ENCODE assay signal across 9 mouse cellular contexts in the genomic region with DNA sequence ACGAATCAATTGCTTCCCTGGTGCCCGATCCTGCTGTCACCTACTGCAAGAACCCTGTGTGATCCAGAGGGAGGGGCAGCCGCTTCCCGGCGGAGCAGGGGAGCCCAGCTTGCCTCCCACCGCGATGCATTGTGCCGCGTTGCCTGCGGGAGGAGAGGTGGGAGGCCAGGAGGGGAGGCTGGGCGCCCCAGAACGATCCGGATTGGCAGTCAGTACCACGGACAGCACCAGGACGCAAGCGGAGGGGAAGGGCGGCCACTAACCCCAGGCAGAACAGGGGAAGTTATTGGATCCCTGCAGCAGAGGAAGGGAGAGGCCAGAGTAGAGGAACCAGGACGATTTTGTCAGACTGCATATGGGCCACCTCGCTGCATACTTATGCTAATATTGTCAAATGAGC. TPM values are rescaled to one million over a fixed set of nuclear protein-coding genes. Genes with fewer than 3 reads are reported as not detected.
DNase-seq lines count a peak whose midpoint lies in the region; ATAC-seq and TF ChIP-seq lines count a peak whose summit lies in the region.
"Had no signal": no experiment of that assay in that cellular context is flagged by ENCODE, and none has a peak within 500 bp of the region (broad histone marks: within the 10 kb centered on the region; RNA-seq: fewer than 3 reads in every experiment).

No protein-coding gene starts in this region.

- H3K27ac ChIP-seq in left cerebral cortex, adult 2 months: peak overlapping the region; percentile 89
- H3K27ac ChIP-seq in midbrain, embryonic 12.5 days (replicated peaks): no peak overlapping the region

- no peak for ATAC-seq in midbrain, embryonic 12.5 days (ENCODE audit: low FRiP score, low read depth)

- H3K4me3 ChIP-seq in left cerebral cortex, adult 2 months: peak overlapping the region; percentile 65
- peak overlapping the region; percentile 37 for H3K4me3 ChIP-seq in midbrain, embryonic 12.5 days

- no peaks in the 10 kb centered on the region for H3K9me3 ChIP-seq in midbrain, embryonic 12.5 days

- no peak for TF ChIP-seq CTCF in left cerebral cortex, adult 2 months (IDR thresholded peaks at IDR 0.05)

- intact Hi-C loops in gastrocnemius, postnatal 36 days (cut with DNase I): no loop called here
- intact Hi-C loops in heart, postnatal 36 days (cut with DNase I): no loop called here
- intact Hi-C loops in left cerebral cortex, adult 2 months (cut with DNase I): loop anchor here (1.0 kb wide), 1 partner anchor 10 kb away; no protein-coding TSS in a partner anchor

- peaks cover 21% of the 10 kb centered on the region for H3K4me1 ChIP-seq in midbrain, embryonic 12.5 days

- 0% methylated on average over 19 of the region's 19 CpGs for WGBS in midbrain, embryonic 12.5 days

- peak overlapping the region; percentile 58 for H3K4me2 ChIP-seq in midbrain, embryonic 12.5 days (replicated peaks)

- peak overlapping the region; percentile 41; the same call in 1 of the 2 replicates for H3K9ac ChIP-seq in midbrain, embryonic 12.5 days (replicated peaks)

- DNase-seq in gastrocnemius, adult 18-20 months (ENCODE audit: low spot score): peak; percentile 2
- no peak for DNase-seq in gastrocnemius, postnatal 36 days
- peak; percentile 53 for DNase-seq in adrenal gland, adult 2 months
- DNase-seq in embryo, embryonic 11.5 days (ENCODE audit: low read depth, low spot score): peak; percentile 69
- DNase-seq in heart, postnatal 36 days: peak; percentile 31 to 49
- DNase-seq in left cerebral cortex, adult 2 months (ENCODE audit: extremely low spot score in 1 of 2, low spot score in 2 of 2): peak; percentile 72 to 73
- DNase-seq in right cerebral cortex, postnatal 36 days (ENCODE audit: low spot score in 2 of 2): peak; percentile 66 to 72

- H3K36me3 ChIP-seq in midbrain, embryonic 12.5 days: no peaks in the 10 kb centered on the region

- peaks cover 38% of the 10 kb centered on the region for H3K27me3 ChIP-seq in midbrain, embryonic 12.5 days

RNA-seq across cellular contexts. Expression of a gene that starts 0.5 kb away (rescaled TPM):
- not detected for total RNA-seq in gastrocnemius, adult 18-20 months (2021)
- not detected for total RNA-seq in gastrocnemius, postnatal 36 days (2021)
- total RNA-seq in adrenal gland, adult 2 months (2021): 1 to 10 TPM; 3.7 to 4.6 TPM
- polyA plus RNA-seq in adrenal gland, adult 2 months (2012; rRNA removed): 2.4 and 3.5 TPM in 2 replicates
- not detected for total RNA-seq in heart, postnatal 36 days (2021)
- 100 to 1,000 TPM; 329 to 347 TPM for total RNA-seq in left cerebral cortex, adult 2 months (2021)
- 3.2 and 3.3 TPM in 2 replicates for polyA plus RNA-seq in midbrain, embryonic 12.5 days (2016; fragmentation: Nextera tagmentation; extraction: Ambion mirVana)
- polyA plus RNA-seq: C2C12 had no signal

Comparison
In these comparisons a context has a peak if more than half of its experiments do, and no peak if none do; other contexts are left out.
1. DNase-seq: peak in gastrocnemius, adult 18-20 months (single experiment), adrenal gland, adult 2 months (single experiment), embryo, embryonic 11.5 days (single experiment), heart, postnatal 36 days (2 of 2), left cerebral cortex, adult 2 months (2 of 2) and right cerebral cortex, postnatal 36 days (2 of 2); none in gastrocnemius, postnatal 36 days (0 of 2).
2. RNA of a gene that starts 0.5 kb away (total RNA-seq): 329 to 347 TPM in left cerebral cortex, adult 2 months; 3.7 to 4.6 TPM in adrenal gland, adult 2 months, not detected in gastrocnemius, adult 18-20 months, not detected in gastrocnemius, postnatal 36 days and not detected in heart, postnatal 36 days; every median in the first group is over 10 times any median in the second.